Mouse (Mus musculus) embryonic facial prominence, embryonic 12.5 days (tissue): ENCODE results near the gene Zscan2. TPM values are rescaled to one million over a fixed set of nuclear protein-coding genes. Genes with fewer than 3 reads are reported as not detected.
A peak's percentile ranks its signal among the peaks of the same experiment; 100 is the strongest.
"Not testable (repeated sequence)": the region's sequence is repeated elsewhere in the genome, so short reads cannot be mapped to it uniquely, and the experiment has no call there.

ENCODE experiments used
- ATAC-seq: fragments of 200-750 bp; cut with Nextera tagmentation; 2 replicates; pipeline ENCODE4 v1.8.0; 2017; ENCODE audit not compliant: insufficient number of reproducible peaks, insufficient read depth, low FRiP score, low TSS enrichment
- H3K27ac ChIP-seq: fragments of 300-500 bp; sonication (generic); 2 replicates; pipeline ENCODE4 v1.5.1; 2016; ENCODE audit warnings: mild to moderate bottlenecking
- H3K27me3 ChIP-seq: fragments of 300-500 bp; sonication (generic); 2 replicates; pipeline ENCODE4 v1.6.1; 2016; ENCODE audit warnings: mild to moderate bottlenecking, moderate library complexity
- H3K36me3 ChIP-seq: fragments of 300-500 bp; sonication (generic); 2 replicates; pipeline ENCODE4 v1.6.1; 2016; ENCODE audit warnings: mild to moderate bottlenecking
- H3K4me1 ChIP-seq: fragments of 300-500 bp; sonication (generic); 2 replicates; pipeline ENCODE4 v1.6.1; 2016
- H3K4me2 ChIP-seq: fragments of 300-500 bp; sonication (generic); replicated peaks from 2 replicates; pipeline ENCODE4 v1.6.1; 2016; ENCODE audit warnings: mild to moderate bottlenecking, moderate library complexity
- H3K4me3 ChIP-seq: fragments of 300-500 bp; sonication (generic); 2 replicates; pipeline ENCODE4 v1.5.1; 2016; ENCODE audit warnings: mild to moderate bottlenecking
- H3K9ac ChIP-seq: fragments of 300-500 bp; sonication (generic); 2 replicates; pipeline ENCODE4 v1.6.1; 2016; ENCODE audit warnings: mild to moderate bottlenecking, moderate library complexity
- H3K9me3 ChIP-seq: fragments of 300-500 bp; sonication (generic); 2 replicates; pipeline ENCODE4 v1.6.1; 2016; ENCODE audit warnings: mild to moderate bottlenecking, moderate library complexity
- WGBS: fragments of 180-500 bp; shearing (Covaris S2); methylation state at CpG from one replicate; pipeline ENCODE4 v1.1.7; 2016; 5-methylcytosine and 5-hydroxymethylcytosine counted together
- polyA plus RNA-seq: library from polyadenylated mRNA; unstranded; fragments of >200 nt; fragmentation: Nextera tagmentation; extraction: Ambion mirVana; gene quantifications from 2 replicates; pipeline ENCODE4 v1.2.1, GENCODE M21; 2016

Zscan2 gene
- polyA plus RNA-seq = 3.6 and 5.2 TPM in 2 replicates

DNA sequence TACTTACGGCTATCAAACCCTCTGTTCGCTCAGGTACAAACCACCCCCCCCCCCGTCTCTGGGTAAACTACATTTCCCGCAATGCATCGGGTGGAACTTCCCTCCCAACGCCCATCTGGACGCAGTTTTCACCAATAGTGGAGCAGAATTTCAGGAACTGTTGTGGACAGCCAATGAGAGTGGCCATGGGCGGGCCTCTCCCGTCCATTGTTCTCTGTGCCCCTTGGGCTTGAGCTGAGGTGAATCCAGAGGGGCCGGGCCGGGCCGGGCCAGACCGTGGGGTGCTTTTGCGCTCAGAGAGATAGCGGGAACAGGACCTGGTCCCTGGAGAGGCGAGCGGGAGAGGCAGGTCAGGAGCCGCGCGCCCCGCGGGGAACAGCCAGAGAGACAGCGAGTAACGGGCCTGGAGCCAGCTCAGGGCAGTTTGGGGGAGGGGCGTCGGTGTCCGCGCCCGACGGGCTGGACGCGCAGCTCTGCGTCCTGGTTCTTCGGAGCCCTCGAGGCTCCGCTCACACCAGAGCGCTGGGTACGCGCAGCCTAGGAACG, at the start of gene Zscan2:
TSS of gene Zscan2 (plus strand) at position 192 of the 546 bp plus-strand sequence.
- Histone ChIP-seq H3K4me1 (peaks cover 21% of the 10 kb centered on the region), H3K4me2 (peak within 1 kb of the TSS; percentile 81), H3K36me3 (peaks cover 27% of the 10 kb centered on the region), H3K4me3 (peak within 1 kb of the TSS; percentile 84), H3K27ac (peak within 1 kb of the TSS; percentile 88), H3K9ac (peak within 1 kb of the TSS; percentile 92), H3K27me3 (no peaks in the 10 kb centered on the region), H3K9me3 (no peaks in the 10 kb centered on the region)
- ATAC-seq = peak; percentile 98
- WGBS = under 1% methylated on average over 40 of the region's 40 CpGs

DNA sequence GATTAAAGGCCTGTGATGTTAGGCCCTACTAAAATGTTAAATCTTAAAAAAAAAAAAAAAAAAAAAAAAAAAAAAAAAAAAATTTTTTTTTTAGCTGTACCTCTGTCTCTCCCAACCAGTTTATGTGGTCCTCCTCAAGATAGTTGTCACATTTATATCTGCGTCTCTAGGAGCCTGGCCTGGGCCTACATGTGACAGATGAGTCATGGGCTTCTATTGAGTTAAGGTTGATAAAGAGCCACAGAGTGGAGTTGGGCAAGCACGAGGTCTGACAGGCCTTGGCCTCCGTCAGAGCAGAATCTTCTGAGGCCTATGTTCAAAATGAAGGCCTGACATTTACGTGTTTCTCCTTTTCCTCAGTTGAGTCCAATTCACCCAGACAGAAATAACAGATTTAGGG, 47.3 kb upstream of the Zscan2 start:
- H3K4me2 ChIP-seq = no peak overlapping the region
- ATAC-seq = no peak
- H3K9me3 ChIP-seq = no peaks in the 10 kb centered on the region
- H3K27me3 ChIP-seq = no peaks in the 10 kb centered on the region
- H3K36me3 ChIP-seq = no peaks in the 10 kb centered on the region
- H3K9ac ChIP-seq = no peak overlapping the region
- H3K27ac ChIP-seq = no peak overlapping the region
- 83% methylated on average over 4 of the region's 4 CpGs for WGBS
- no peak overlapping the region for H3K4me3 ChIP-seq
- no peaks in the 10 kb centered on the region for H3K4me1 ChIP-seq

DNA sequence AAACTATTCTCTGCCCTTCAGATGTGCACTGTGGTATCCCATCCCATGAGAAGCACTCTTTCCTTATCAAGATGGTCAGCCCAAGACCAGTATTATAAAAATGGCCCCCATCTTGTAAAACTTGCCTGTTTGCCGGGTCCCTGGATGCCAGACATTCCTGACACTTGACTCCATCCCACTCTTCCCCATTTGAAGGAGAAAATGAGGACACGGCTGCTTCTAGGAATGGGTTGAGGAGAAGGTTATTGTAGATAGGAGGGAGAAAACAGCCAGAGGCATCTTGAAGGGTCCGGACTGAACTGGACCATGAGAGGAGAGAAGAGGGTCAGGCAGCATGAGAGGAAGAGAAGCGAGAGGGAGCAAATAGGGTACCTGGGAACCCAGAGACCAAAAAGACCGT, 44.1 kb upstream of the Zscan2 start:
- Histone ChIP-seq H3K4me3 (no peak overlapping the region), H3K4me1 (no peaks in the 10 kb centered on the region), H3K9me3 (no peaks in the 10 kb centered on the region), H3K9ac (no peak overlapping the region), H3K36me3 (no peaks in the 10 kb centered on the region), H3K27ac (no peak overlapping the region), H3K4me2 (no peak overlapping the region), H3K27me3 (no peaks in the 10 kb centered on the region)
- ATAC-seq = no peak
- 60% methylated on average over 5 of the region's 5 CpGs for WGBS

DNA sequence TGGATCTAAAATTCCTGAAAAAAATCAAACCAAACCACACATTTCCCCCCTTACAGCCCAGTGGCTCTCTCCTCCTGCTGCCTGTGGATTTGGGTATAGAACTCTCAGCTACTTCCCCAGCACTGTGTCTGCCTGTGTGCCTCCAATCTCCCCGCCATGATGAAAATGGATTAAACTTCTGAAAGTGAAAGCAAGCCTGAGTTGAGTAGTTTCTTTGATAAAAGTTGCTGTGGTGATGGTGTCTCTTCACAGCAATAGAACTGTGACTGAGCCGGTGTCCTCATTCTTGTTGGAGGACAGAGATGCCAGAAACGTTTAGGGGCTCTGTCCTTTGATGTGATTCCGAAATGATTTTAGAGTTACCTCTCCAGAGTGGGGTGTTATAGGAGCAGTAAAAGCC, 39.9 kb upstream of the Zscan2 start:
- Histone ChIP-seq H3K27me3 (no peaks in the 10 kb centered on the region), H3K9me3 (no peaks in the 10 kb centered on the region), H3K4me2 (no peak overlapping the region), H3K27ac (no peak overlapping the region), H3K9ac (no peak overlapping the region), H3K36me3 (no peaks in the 10 kb centered on the region), H3K4me3 (no peak overlapping the region), H3K4me1 (no peaks in the 10 kb centered on the region)
- ATAC-seq = no peak
- WGBS = 77% methylated on average over 4 of the region's 4 CpGs

DNA sequence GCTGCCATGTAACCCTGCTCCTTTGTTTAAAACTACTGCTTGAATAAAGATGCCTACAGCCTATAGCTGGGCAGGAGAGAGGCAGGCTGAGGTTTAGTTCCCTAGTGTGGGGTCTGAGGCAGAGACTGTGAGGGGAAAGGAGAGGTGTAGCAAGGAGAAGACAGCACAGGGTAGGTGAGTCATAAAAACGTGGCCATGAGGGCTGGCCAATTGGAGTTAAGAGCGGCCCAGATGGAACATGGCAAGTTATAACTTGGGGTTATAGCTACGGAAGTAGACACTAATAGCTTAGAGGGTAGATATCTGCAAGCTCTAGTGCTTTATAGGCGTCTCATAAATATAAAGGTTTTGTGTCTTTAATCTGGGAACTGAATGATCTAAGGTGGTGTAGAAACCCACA, 37.5 kb upstream of the Zscan2 start:
- no peak overlapping the region for H3K4me2 ChIP-seq
- no peaks in the 10 kb centered on the region for H3K4me1 ChIP-seq
- no peak overlapping the region for H3K27ac ChIP-seq
- no peak overlapping the region for H3K9ac ChIP-seq
- H3K9me3 ChIP-seq = no peaks in the 10 kb centered on the region
- no peak for ATAC-seq
- H3K27me3 ChIP-seq = no peaks in the 10 kb centered on the region
- WGBS = 82% methylated on average over 4 of the region's 4 CpGs
- no peaks in the 10 kb centered on the region for H3K36me3 ChIP-seq
- no peak overlapping the region for H3K4me3 ChIP-seq

DNA sequence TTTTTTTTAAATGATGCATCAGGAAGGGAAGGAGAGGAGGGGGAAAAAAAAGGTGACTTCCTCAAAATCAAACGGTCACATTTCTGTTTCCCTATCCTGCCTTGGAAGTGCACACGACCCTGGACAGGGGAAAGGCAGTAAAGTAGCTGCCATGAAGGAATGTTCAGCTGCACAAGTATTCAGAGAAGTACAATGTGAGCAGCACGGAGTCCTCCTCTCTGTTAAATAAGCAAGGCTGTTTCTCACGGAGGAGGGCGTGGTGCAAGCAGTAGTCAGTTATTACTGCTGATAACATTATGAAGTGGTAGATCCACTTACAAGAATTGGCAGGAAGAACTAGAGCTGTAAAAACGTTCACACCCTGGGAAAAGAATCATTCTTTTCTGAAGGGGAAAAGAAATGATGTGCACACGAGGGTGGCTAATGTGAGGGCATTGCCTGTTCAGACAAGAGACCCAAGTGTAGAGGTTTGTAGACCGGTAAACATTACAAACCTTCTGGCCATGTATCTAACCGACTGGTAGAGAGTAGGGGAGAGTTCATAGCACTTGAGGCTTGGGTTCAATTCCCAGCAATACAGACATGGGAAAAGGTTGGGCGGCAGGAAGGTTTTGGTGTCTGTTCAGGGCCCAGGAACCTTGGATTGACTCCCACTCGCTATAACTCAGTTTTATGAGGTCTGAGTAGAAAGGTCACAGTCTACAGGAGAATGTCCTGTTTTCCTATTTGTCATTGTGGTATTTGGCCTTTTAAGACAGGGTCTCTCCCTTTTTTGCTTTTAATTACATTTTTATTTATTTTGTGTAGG, 36.6 kb upstream of the Zscan2 start:
- 74% methylated on average over 11 of the region's 11 CpGs for WGBS
- Histone ChIP-seq H3K4me1 (no peaks in the 10 kb centered on the region), H3K4me3 (no peak overlapping the region), H3K9me3 (no peaks in the 10 kb centered on the region), H3K4me2 (no peak overlapping the region), H3K36me3 (no peaks in the 10 kb centered on the region), H3K27me3 (no peaks in the 10 kb centered on the region), H3K9ac (no peak overlapping the region), H3K27ac (no peak overlapping the region)
- ATAC-seq = no peak

DNA sequence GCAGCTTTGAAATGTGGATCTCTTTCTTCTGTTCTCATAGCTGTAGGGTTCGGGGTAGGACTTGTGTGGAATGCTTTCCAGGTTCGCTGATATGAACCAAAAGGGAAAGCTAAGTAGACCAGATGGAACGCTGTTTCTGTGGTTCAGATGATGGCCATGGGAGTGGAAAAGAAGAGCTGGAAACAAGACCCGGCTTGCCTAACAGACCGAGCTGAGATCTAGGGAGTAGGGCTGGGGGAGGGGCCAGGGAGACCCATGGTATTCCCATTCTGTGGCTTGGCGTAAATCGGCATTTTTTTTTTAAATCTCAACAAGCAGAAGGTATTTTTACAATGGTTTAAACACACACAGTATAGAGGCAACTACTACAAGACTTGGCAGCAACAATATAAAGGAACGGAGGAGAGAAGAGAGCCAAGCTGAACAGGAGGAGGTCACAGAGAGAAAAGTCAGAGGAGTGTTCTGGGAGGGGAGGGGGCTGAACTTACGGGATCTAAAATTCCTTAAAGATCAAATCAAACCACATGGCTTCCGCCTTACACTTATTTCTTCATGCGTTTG, 34.8 kb upstream of the Zscan2 start, which contains the start of gene Iqgap1:
TSS of gene Iqgap1 (minus strand) at position 132 of the 561 bp plus-strand sequence.
- Histone ChIP-seq H3K4me1 (no peaks in the 10 kb centered on the region), H3K27ac (no peak within 1 kb of the TSS), H3K9me3 (no peaks in the 10 kb centered on the region), H3K27me3 (no peaks in the 10 kb centered on the region), H3K4me3 (no peak within 1 kb of the TSS), H3K36me3 (no peaks in the 10 kb centered on the region), H3K9ac (no peak within 1 kb of the TSS), H3K4me2 (no peak within 1 kb of the TSS)
- 58% methylated on average over 11 of the region's 11 CpGs for WGBS
- ATAC-seq = no peak

DNA sequence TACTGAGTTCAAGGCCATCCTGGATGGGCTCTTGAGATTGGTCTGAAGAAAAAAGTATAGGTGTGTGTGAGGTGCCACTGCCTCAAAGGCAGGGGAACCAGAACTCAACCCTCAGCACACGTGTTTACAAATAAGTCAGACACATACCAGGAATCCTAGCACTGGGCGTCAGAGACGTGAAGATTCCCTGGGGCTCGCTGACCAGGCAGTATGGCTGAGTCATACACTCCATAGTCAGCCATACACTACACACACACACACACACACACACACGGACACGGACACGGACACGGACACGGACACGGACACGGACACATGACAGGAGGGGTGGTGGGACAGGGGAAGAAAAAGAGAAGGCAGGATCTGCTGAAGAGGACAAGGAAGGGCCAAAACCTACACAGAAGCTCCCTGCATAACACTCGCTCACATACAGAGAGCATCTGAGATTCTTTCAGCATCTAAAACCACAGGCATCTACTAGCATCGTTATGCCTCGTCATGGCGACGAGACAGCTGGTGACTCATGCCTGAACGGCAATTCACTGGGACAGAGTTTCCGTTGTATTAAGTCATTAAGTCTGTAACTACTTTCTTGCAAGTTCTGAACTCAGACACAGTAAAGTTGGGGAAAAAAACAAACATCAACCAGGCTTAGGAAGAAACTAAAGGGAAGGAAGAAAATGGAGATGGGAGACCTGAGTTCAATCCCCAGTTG, 32.4 kb upstream of the Zscan2 start:
- no peak overlapping the region for H3K27ac ChIP-seq

DNA sequence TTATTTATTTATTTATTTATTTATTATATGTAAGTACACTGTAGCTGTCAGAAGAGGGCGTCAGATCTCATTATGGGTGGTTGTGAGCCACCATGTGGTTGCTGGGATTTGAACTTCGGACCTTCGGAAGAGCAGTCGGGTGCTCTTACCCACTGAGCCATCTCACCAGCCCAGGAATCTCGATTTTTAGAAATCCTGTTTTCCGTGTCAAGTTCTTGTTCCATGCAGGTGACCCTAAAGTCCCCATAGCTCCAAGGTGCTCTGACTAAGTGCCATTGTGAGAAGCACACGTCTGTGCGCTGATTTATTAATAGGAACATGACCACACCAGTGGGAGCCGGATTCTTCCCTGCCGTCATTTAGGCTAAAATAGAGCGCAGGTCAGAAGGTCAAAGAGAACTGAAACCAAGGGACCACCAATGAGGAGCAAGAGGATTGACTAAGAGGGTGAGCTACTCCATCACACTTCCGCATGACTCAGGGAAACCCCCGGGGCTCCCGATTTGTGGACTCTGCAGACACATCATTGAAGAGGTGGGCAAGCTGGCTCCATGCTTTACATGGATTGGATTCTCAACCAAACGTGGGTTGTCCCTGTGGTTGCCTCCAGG, 30.4 kb upstream of the Zscan2 start:
- no peak for ATAC-seq
- WGBS = 73% methylated on average over 15 of the region's 15 CpGs
- no peaks in the 10 kb centered on the region for H3K36me3 ChIP-seq

More for the DNA sequence above, 32.4 kb upstream of the Zscan2 start:
- no peak overlapping the region for H3K9ac ChIP-seq
- H3K4me3 ChIP-seq = no peak overlapping the region
- 72% methylated on average over 18 of the region's 18 CpGs for WGBS
- no peaks in the 10 kb centered on the region for H3K36me3 ChIP-seq
- H3K9me3 ChIP-seq = no peaks in the 10 kb centered on the region
- no peak overlapping the region for H3K4me2 ChIP-seq
- no peaks in the 10 kb centered on the region for H3K27me3 ChIP-seq
- ATAC-seq = no peak
- H3K4me1 ChIP-seq = no peaks in the 10 kb centered on the region

DNA sequence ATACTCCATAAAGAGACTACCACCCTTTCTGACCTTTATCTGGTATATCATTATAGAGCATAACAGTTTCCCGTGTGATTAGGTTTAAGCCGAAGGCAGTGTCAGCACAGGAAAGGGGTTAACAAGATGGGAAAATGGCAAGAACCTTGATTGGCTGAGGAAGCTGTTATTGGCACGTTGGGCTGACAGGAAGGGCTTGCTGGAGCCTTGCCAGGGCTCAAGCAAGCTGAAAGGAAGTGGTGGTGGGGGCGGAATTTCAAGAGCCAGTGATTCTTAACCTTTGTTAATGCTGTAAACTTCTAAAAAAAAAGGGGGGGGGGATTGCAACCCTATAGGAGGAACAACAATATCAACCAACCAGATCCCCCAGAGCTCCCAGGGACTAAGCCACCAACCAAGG, 28.5 kb upstream of the Zscan2 start:
- H3K4me1 ChIP-seq = no peaks in the 10 kb centered on the region
- H3K9ac ChIP-seq = no peak overlapping the region
- H3K27me3 ChIP-seq = no peaks in the 10 kb centered on the region
- no peaks in the 10 kb centered on the region for H3K36me3 ChIP-seq
- no peak overlapping the region for H3K4me2 ChIP-seq
- no peak for ATAC-seq
- no peak overlapping the region for H3K27ac ChIP-seq
- 43% methylated on average over 4 of the region's 4 CpGs for WGBS
- H3K9me3 ChIP-seq = no peaks in the 10 kb centered on the region
- H3K4me3 ChIP-seq = no peak overlapping the region

More for the DNA sequence above, 30.4 kb upstream of the Zscan2 start:
- H3K4me3 ChIP-seq = no peak overlapping the region
- no peaks in the 10 kb centered on the region for H3K27me3 ChIP-seq
- H3K27ac ChIP-seq = no peak overlapping the region
- no peaks in the 10 kb centered on the region for H3K9me3 ChIP-seq
- H3K4me2 ChIP-seq = no peak overlapping the region
- H3K9ac ChIP-seq = no peak overlapping the region
- H3K4me1 ChIP-seq = no peaks in the 10 kb centered on the region

DNA sequence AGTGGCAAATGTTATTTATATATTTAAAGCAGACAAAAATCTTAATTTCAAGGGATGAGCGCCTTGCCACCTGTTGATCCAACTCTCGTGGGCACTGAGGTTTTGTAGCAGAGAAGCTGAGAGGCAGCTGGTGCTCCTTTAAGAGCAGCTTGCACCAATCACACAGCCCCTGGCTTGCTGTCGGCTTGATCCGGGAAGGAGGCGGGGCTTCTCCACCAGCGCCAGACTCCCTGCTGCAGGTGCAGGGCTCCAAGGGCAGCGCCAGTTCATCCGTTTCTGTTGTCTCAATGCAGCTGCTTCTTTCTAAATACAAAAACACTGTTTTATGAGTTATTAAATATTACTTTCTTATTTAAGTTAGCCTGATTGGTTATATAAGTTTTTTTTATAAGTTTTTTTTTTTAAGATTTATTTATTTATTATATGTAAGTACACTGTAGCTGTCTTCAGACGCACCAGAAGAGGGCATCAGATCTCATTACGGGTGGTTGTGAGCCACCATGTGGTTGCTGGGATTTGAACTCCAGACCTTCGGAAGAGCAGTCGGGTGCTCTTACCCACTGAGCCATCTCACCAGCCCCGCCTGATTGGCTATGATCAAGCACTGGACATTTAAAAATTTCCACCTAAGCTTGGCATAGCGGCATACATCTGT, 27.6 kb upstream of the Zscan2 start:
- not testable (repeated sequence) for H3K4me2 ChIP-seq, H3K9me3 ChIP-seq, H3K4me1 ChIP-seq, H3K4me3 ChIP-seq, ATAC-seq, H3K36me3 ChIP-seq, H3K27me3 ChIP-seq, H3K9ac ChIP-seq, H3K27ac ChIP-seq
- 16% methylated on average over 14 of the region's 14 CpGs for WGBS
